In genomic region chr10:121033128-121033791, GRCm38 (mm10) we compare ENCODE assay signal across 8 mouse cellular contexts. TPM values are rescaled to one million over a fixed set of nuclear protein-coding genes. Genes with fewer than 3 reads are reported as not detected.
DNase-seq lines count a peak whose midpoint lies in the region; ATAC-seq and TF ChIP-seq lines count a peak whose summit lies in the region.

No protein-coding gene starts in this region.

- H3K27ac ChIP-seq in forebrain, embryonic 16.5 days (ENCODE audit: low read length), result no peak overlapping the region

- peaks cover 12% of the 10 kb centered on the region for H3K27me3 ChIP-seq in G1E (ENCODE audit: insufficient read depth, low read length)
- peaks cover 26% of the 10 kb centered on the region for H3K27me3 ChIP-seq in forebrain, embryonic 16.5 days (replicated peaks; ENCODE audit: control insufficient read depth, insufficient read depth, low read length)

- peak; percentile 37 for DNase-seq in G1E (ENCODE audit: low spot score)
- peak; percentile 84 for DNase-seq in heart, postnatal 4 days
- peak; percentile 3 to 21 for DNase-seq in layer of hippocampus, adult 8-10 months (ENCODE audit: low spot score in 2 of 2)
- peak; percentile 80 for DNase-seq in lung, postnatal 14 days
- DNase-seq in ovary, postnatal 36 days (ENCODE audit: low spot score), result peak; percentile 74
- peak; percentile 57 for DNase-seq in thymus, postnatal 25 days

- peaks cover 13% of the 10 kb centered on the region for H3K4me1 ChIP-seq in G1E (ENCODE audit: insufficient read depth, low read depth, low read length)
- H3K4me1 ChIP-seq in forebrain, embryonic 16.5 days (replicated peaks; ENCODE audit: control insufficient read depth, insufficient read depth, low read length), result peaks cover 12% of the 10 kb centered on the region

- ATAC-seq in G1E (ENCODE audit: extremely low read depth, insufficient number of reproducible peaks, low FRiP score, poor library complexity, severe bottlenecking), result peak; percentile 79
- peak; percentile 92 for ATAC-seq in cerebellum, adult (ENCODE audit: insufficient number of reproducible peaks, low FRiP score, low TSS enrichment)
- peak; percentile 68 for ATAC-seq in forebrain, embryonic 16.5 days

- H3K36me3 ChIP-seq in G1E (replicated peaks), result no peaks in the 10 kb centered on the region
- H3K36me3 ChIP-seq in forebrain, embryonic 16.5 days (ENCODE audit: control insufficient read depth, insufficient read depth), result no peaks in the 10 kb centered on the region

- peak; percentile 14; the same call in 1 of the 2 replicates for TF ChIP-seq CTCF in G1E (IDR thresholded peaks at IDR 0.05; ENCODE audit: low read depth, low read length)

- WGBS in forebrain, embryonic 16.5 days, result under 1% methylated on average over 25 of the region's 25 CpGs

- H3K4me2 ChIP-seq in forebrain, embryonic 16.5 days (ENCODE audit: low read length), result peak overlapping the region; percentile 95

- H3K9me3 ChIP-seq in G1E (replicated peaks), result no peaks in the 10 kb centered on the region
- no peaks in the 10 kb centered on the region for H3K9me3 ChIP-seq in forebrain, embryonic 16.5 days (ENCODE audit: control insufficient read depth, low read length)

- H3K9ac ChIP-seq in forebrain, embryonic 16.5 days (replicated peaks; ENCODE audit: low read depth, low read length), result peak overlapping the region; percentile 58

- peak overlapping the region; percentile 67 for H3K4me3 ChIP-seq in G1E (ENCODE audit: low read depth, low read length)
- peak overlapping the region; percentile 56 for H3K4me3 ChIP-seq in forebrain, embryonic 16.5 days (replicated peaks; ENCODE audit: low read length)

RNA-seq across cellular contexts. Expression of gene Wif1, which starts 0.5 kb away (rescaled TPM):
- total RNA-seq in G1E (2014; fragmentation: Nextera tagmentation) (not detected in 2 replicates), G1E (2017) (0.12 TPM in 1 of 2 replicates, not detected in the other)
- not detected in 2 replicates for polyA plus RNA-seq in G1E (2012)
- 2.1 and 3.0 TPM in 2 replicates for polyA plus RNA-seq in forebrain, embryonic 16.5 days (2015; fragmentation: Nextera tagmentation; extraction: Ambion mirVana)
- total RNA-seq in heart, postnatal 4 days (2021), result 1 to 10 TPM; 4.6 to 5.9 TPM
- total RNA-seq in layer of hippocampus, adult 8-10 months (2022), result 1 to 10 TPM in 1 of 4 experiments, under 1 TPM in 3; 0.71 to 1.1 (median 0.96) TPM

RNA-seq across cellular contexts. Expression of gene Lemd3, which starts 54.1 kb away (rescaled TPM):
- total RNA-seq in G1E (2014; fragmentation: Nextera tagmentation), result 16.1 and 19.8 TPM in 2 replicates
- 18.3 and 19.5 TPM in 2 replicates for total RNA-seq in G1E (2017)
- 13.9 and 18.8 TPM in 2 replicates for polyA plus RNA-seq in G1E (2012)
- polyA plus RNA-seq in forebrain, embryonic 16.5 days (2015; fragmentation: Nextera tagmentation; extraction: Ambion mirVana), result 3.3 and 3.6 TPM in 2 replicates
- total RNA-seq in heart, postnatal 4 days (2021), result 10 to 100 TPM; 14.4 to 17.1 TPM
- total RNA-seq in layer of hippocampus, adult 8-10 months (2022), result 10 to 100 TPM; 31.0 to 35.2 (median 32.3) TPM

Comparison
In these comparisons a context has a peak if more than half of its experiments do, and no peak if none do; other contexts are left out.
1. DNase-seq: peak in every context shown above with its lines; median percentile 84 in heart, postnatal 4 days; 80 in lung, postnatal 14 days; 74 in ovary, postnatal 36 days; 57 in thymus, postnatal 25 days; 37 in G1E; 12 in layer of hippocampus, adult 8-10 months.